Mouse (Mus musculus): ENCODE measurements around the gene Rps12.

The Rps12 gene

GRCm38 (mm10) chr10:23784121-23784520, 3.0 kb downstream of the Rps12 start:
- DNase-seq = no peak

- DNase-seq = no peak
Measured at GRCm38 (mm10) chr10:23783493-23783884, 3.6 kb downstream of the Rps12 start.

GRCm38 (mm10) chr10:23782855-23783492, 4.1 kb downstream of the Rps12 start:
- DNase-seq = no peak

- no peak for DNase-seq
Measured at GRCm38 (mm10) chr10:23781760-23782735, 5.0 kb downstream of the Rps12 start.

GRCm38 (mm10) chr10:23780539-23781275, 6.4 kb downstream of the Rps12 start:
- no peak for DNase-seq

- no peak for DNase-seq
Measured at GRCm38 (mm10) chr10:23777288-23777945, 9.7 kb downstream of the Rps12 start.

- DNase-seq = no peak
Measured at GRCm38 (mm10) chr10:23754166-23754565, 32.9 kb downstream of the Rps12 start.
